Comparison of ENCODE assay signal across 34 mouse cellular contexts in the genomic region with DNA sequence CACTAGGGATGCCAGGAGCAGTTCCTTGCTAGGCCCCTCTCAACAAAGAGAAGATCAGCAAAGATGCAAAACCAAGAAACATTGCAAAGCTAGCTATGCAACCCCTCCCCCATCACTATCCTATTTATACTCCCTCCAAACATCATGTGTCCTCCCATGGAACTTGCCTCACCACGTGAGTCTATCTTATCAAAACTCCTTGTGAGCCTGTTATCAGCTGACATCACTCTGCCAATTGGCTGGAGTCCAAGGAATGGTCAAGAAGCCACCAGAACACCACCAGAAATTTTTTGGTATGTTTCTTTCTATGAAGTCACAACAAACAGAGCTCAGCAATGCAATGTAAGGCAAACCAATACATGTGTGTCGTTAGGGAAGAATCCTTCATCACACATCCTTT.
"Had no signal": no experiment of that assay in that cellular context is flagged by ENCODE, and none has a peak within 500 bp of the region (broad histone marks: within the 10 kb centered on the region; RNA-seq: fewer than 3 reads in every experiment).

No protein-coding gene starts in this region.

- H3K27ac ChIP-seq: heart, embryonic 13.5 days; heart, embryonic 15.5 days; hindbrain, embryonic 10.5 days; hindbrain, embryonic 12.5 days; hindbrain, embryonic 13.5 days; hindbrain, embryonic 14.5 days; hindbrain, embryonic 15.5 days; intestine, embryonic 15.5 days; kidney, embryonic 15.5 days; kidney, postnatal 0 days; layer of hippocampus, adult 2 months; left cerebral cortex, adult 2 months had no signal

- DNase-seq: heart, postnatal 10 days; heart, postnatal 14 days; heart, postnatal 36 days; heart, postnatal 4 days; kidney, adult 11 months; kidney, adult 18-20 months; kidney, adult 2 months; kidney, adult 8-10 months; kidney, adult 9 months; kidney, postnatal 10 days; kidney, postnatal 14 days; kidney, postnatal 25 days; kidney, postnatal 36 days; kidney, postnatal 4 days; layer of hippocampus, adult 9-11 months; layer of hippocampus, postnatal 36 days had no signal

- H3K4me3 ChIP-seq: heart, embryonic 12.5 days; heart, embryonic 13.5 days; heart, embryonic 15.5 days; hindbrain, embryonic 10.5 days; hindbrain, embryonic 12.5 days; hindbrain, embryonic 13.5 days; hindbrain, embryonic 15.5 days; intestine, embryonic 15.5 days; kidney, embryonic 15.5 days; layer of hippocampus, adult 2 months; left cerebral cortex, adult 2 months had no signal

- H3K4me2 ChIP-seq: heart, embryonic 11.5 days; heart, embryonic 12.5 days; heart, embryonic 13.5 days; heart, embryonic 15.5 days; hindbrain, embryonic 12.5 days; hindbrain, embryonic 13.5 days; hindbrain, embryonic 14.5 days; hindbrain, embryonic 15.5 days; intestine, embryonic 15.5 days; kidney, embryonic 15.5 days had no signal

- H3K9me3 ChIP-seq: heart, embryonic 15.5 days; hindbrain, embryonic 10.5 days; hindbrain, embryonic 13.5 days; hindbrain, embryonic 15.5 days; intestine, embryonic 15.5 days; kidney, embryonic 15.5 days had no signal

- H3K36me3 ChIP-seq: heart, embryonic 12.5 days; heart, embryonic 13.5 days; heart, embryonic 15.5 days; intestine, embryonic 15.5 days; kidney, embryonic 15.5 days had no signal

- ATAC-seq: hindbrain, embryonic 16.5 days; inflammation-experienced regulatory T-cells, adult 6 months; intestine, embryonic 15.5 days; intestine, embryonic 16.5 days; intestine, postnatal 0 days had no signal

- H3K27me3 ChIP-seq: heart, embryonic 12.5 days; heart, embryonic 13.5 days; heart, embryonic 15.5 days; hindbrain, embryonic 12.5 days; hindbrain, embryonic 13.5 days; hindbrain, embryonic 15.5 days; intestine, embryonic 15.5 days; kidney, embryonic 15.5 days had no signal

- H3K4me1 ChIP-seq: hindbrain, embryonic 10.5 days; hindbrain, embryonic 12.5 days; hindbrain, embryonic 15.5 days; intestine, embryonic 15.5 days; kidney, embryonic 15.5 days had no signal

- H3K9ac ChIP-seq: heart, embryonic 12.5 days; heart, embryonic 13.5 days; heart, embryonic 15.5 days; hindbrain, embryonic 12.5 days; hindbrain, embryonic 13.5 days; hindbrain, embryonic 14.5 days; hindbrain, embryonic 15.5 days; intestine, embryonic 15.5 days; kidney, embryonic 15.5 days had no signal
